Comparison of ENCODE assay signal across 12 mouse cellular contexts in genomic region chr11:52337651-52338295, GRCm38 (mm10). TPM values are rescaled to one million over a fixed set of nuclear protein-coding genes. Genes with fewer than 3 reads are reported as not detected.
A peak's percentile ranks its signal among the peaks of the same experiment; 100 is the strongest.
DNase-seq lines count a peak whose midpoint lies in the region; ATAC-seq and TF ChIP-seq lines count a peak whose summit lies in the region.
"Had no signal": no experiment of that assay in that cellular context is flagged by ENCODE, and none has a peak within 500 bp of the region (broad histone marks: within the 10 kb centered on the region; RNA-seq: fewer than 3 reads in every experiment).

No protein-coding gene starts in this region.

- H3K27ac ChIP-seq in kidney, adult 2 months (ENCODE audit: insufficient read depth, low read depth, low read length), result no peak overlapping the region
- H3K27ac ChIP-seq in kidney, embryonic 15.5 days, result no peak overlapping the region
- H3K27ac ChIP-seq: midbrain, embryonic 15.5 days had no signal

- no peak for ATAC-seq in kidney, embryonic 15.5 days (replicated peaks; ENCODE audit: low FRiP score)
- peak; percentile 66 for ATAC-seq in activated CD4-positive, CD25-positive, alpha-beta regulatory T cell, adult 4 months
- ATAC-seq in erythroblast, adult 5-6 weeks (replicated peaks; ENCODE audit: low FRiP score, poor library complexity, severe bottlenecking), result no peak
- ATAC-seq: midbrain, embryonic 15.5 days had no signal

- TF ChIP-seq CTCF in kidney, adult 2 months (conservative IDR thresholded peaks at IDR 0.05; ENCODE audit: insufficient read depth, insufficient read length, low read depth, low read length), result no peak

- H3K9me3 ChIP-seq in kidney, embryonic 15.5 days (replicated peaks), result no peaks in the 10 kb centered on the region; the same call in 1 of the 2 replicates
- H3K9me3 ChIP-seq: midbrain, embryonic 15.5 days had no signal

- 0 out of 2 replicates have a peak, but pooled peaks cover 7% of the 10 kb centered on the region for H3K4me1 ChIP-seq in kidney, adult 2 months (ENCODE audit: control insufficient read depth, insufficient read depth, low read length)
- peaks cover 33% of the 10 kb centered on the region for H3K4me1 ChIP-seq in kidney, embryonic 15.5 days

- no peak overlapping the region for H3K9ac ChIP-seq in kidney, embryonic 15.5 days
- H3K9ac ChIP-seq: midbrain, embryonic 15.5 days had no signal

- peak; percentile 23 for DNase-seq in kidney, adult 2 months
- DNase-seq in lung, postnatal 25 days (ENCODE audit: low spot score), result peak; percentile 32
- DNase-seq in thymus, postnatal 36 days, result peak; percentile 70 to 79
- no peak for DNase-seq in retina, postnatal 1 day
- no peak for DNase-seq in embryo, embryonic 10.5 days (ENCODE audit: low spot score)
- DNase-seq: gastrocnemius, postnatal 25 days; kidney, postnatal 36 days; right cerebral cortex, adult 18-20 months had no signal

- no peak overlapping the region for H3K4me3 ChIP-seq in kidney, adult 2 months (ENCODE audit: insufficient read depth, low read depth, low read length)
- no peak overlapping the region for H3K4me3 ChIP-seq in kidney, embryonic 15.5 days (replicated peaks)
- H3K4me3 ChIP-seq: midbrain, embryonic 15.5 days had no signal

- WGBS in kidney, adult 2 months, result 68% methylated on average over 10 of the region's 10 CpGs
- 70% methylated on average over 10 of the region's 10 CpGs for WGBS in kidney, embryonic 15.5 days

- H3K4me2 ChIP-seq in kidney, embryonic 15.5 days, result no peak overlapping the region
- H3K4me2 ChIP-seq: midbrain, embryonic 15.5 days had no signal

- TF ChIP-seq POLR2A in kidney, adult 2 months (IDR thresholded peaks at IDR 0.05; ENCODE audit: low read depth, low read length), result no peak

- no peaks in the 10 kb centered on the region for H3K36me3 ChIP-seq in kidney, adult 2 months (ENCODE audit: control insufficient read depth, insufficient read depth, low read length)
- no peaks in the 10 kb centered on the region for H3K36me3 ChIP-seq in kidney, embryonic 15.5 days
- H3K36me3 ChIP-seq: midbrain, embryonic 15.5 days had no signal

- no peaks in the 10 kb centered on the region for H3K27me3 ChIP-seq in kidney, adult 2 months (replicated peaks; ENCODE audit: control insufficient read depth, insufficient read depth, low read length)
- no peaks in the 10 kb centered on the region for H3K27me3 ChIP-seq in kidney, embryonic 15.5 days
- H3K27me3 ChIP-seq: midbrain, embryonic 15.5 days had no signal

RNA-seq across cellular contexts. Expression of gene Vdac1, which starts 22.9 kb away (rescaled TPM):
- 259 and 341 TPM in 2 replicates for polyA plus RNA-seq in kidney, adult 2 months (2012; rRNA removed)
- 336 and 358 TPM in 2 replicates for polyA plus RNA-seq in kidney, embryonic 15.5 days (2015; fragmentation: Nextera tagmentation; extraction: Ambion mirVana)
- 10 to 100 TPM; 90.3 to 94.9 TPM for polyA plus RNA-seq in activated CD4-positive, CD25-positive, alpha-beta regulatory T cell, adult 4 months (2017; shearing (Covaris generic))
- total RNA-seq in erythroblast, adult 5-6 weeks (2015; ENCODE audit: low replicate concordance), result 32.9 and 36.4 TPM in 2 replicates
- total RNA-seq in erythroblast, adult 5-6 weeks (2017; ENCODE audit: low replicate concordance), result 34.0 and 51.9 TPM in 2 replicates

RNA-seq across cellular contexts. Expression of gene Tcf7, which starts 55.0 kb away (rescaled TPM):
- polyA plus RNA-seq in kidney, adult 2 months (2012; rRNA removed), result 2.1 and 13.2 TPM in 2 replicates
- 15.4 and 15.5 TPM in 2 replicates for polyA plus RNA-seq in kidney, embryonic 15.5 days (2015; fragmentation: Nextera tagmentation; extraction: Ambion mirVana)
- 100 to 1,000 TPM; 227 to 315 TPM for polyA plus RNA-seq in activated CD4-positive, CD25-positive, alpha-beta regulatory T cell, adult 4 months (2017; shearing (Covaris generic))
- 1.7 and 1.9 TPM in 2 replicates for total RNA-seq in erythroblast, adult 5-6 weeks (2015; ENCODE audit: low replicate concordance)
- 0.28 and 0.68 TPM in 2 replicates for total RNA-seq in erythroblast, adult 5-6 weeks (2017; ENCODE audit: low replicate concordance)

RNA-seq across cellular contexts. Expression of gene 9530068E07Rik, which starts 58.5 kb away (rescaled TPM):
- 219 and 245 TPM in 2 replicates for polyA plus RNA-seq in kidney, adult 2 months (2012; rRNA removed)
- 217 and 219 TPM in 2 replicates for polyA plus RNA-seq in kidney, embryonic 15.5 days (2015; fragmentation: Nextera tagmentation; extraction: Ambion mirVana)
- polyA plus RNA-seq in activated CD4-positive, CD25-positive, alpha-beta regulatory T cell, adult 4 months (2017; shearing (Covaris generic)), result 10 to 100 TPM; 38.9 to 49.8 TPM
- 30.6 and 35.1 TPM in 2 replicates for total RNA-seq in erythroblast, adult 5-6 weeks (2015; ENCODE audit: low replicate concordance)
- 22.2 and 24.3 TPM in 2 replicates for total RNA-seq in erythroblast, adult 5-6 weeks (2017; ENCODE audit: low replicate concordance)

Comparison
In these comparisons a context has a peak if more than half of its experiments do, and no peak if none do; other contexts are left out.
1. DNase-seq: peak in kidney, adult 2 months (single experiment), lung, postnatal 25 days (single experiment) and thymus, postnatal 36 days (2 of 2); none in retina, postnatal 1 day (single experiment) and embryo, embryonic 10.5 days (single experiment).
2. RNA of gene Tcf7, which starts 55.0 kb away (polyA plus RNA-seq): 227 to 315 TPM in activated CD4-positive, CD25-positive, alpha-beta regulatory T cell, adult 4 months; 15.4 to 15.5 TPM in kidney, embryonic 15.5 days and 2.1 to 13.2 TPM in kidney, adult 2 months; every median in the first group is over 10 times any median in the second.